Mouse (Mus musculus) liver, postnatal 0 days (tissue): ENCODE data around the gene Pptc7. TPM values are rescaled to one million over a fixed set of nuclear protein-coding genes. Genes with fewer than 3 reads are reported as not detected.

ENCODE experiments used
- ATAC-seq: fragments of 200-750 bp; cut with Nextera tagmentation; 2 replicates; pipeline ENCODE4 v1.8.0; 2017; ENCODE audit warnings: mild to moderate bottlenecking, moderate library complexity
- DNase-seq: peaks from one replicate; pipeline ENCODE4 v3.0.0-alpha.2; 2016
- H3K27ac ChIP-seq: fragments of 300-500 bp; sonication (generic); 2 replicates; pipeline ENCODE4 v1.5.1; 2014; ENCODE audit warnings: antibody characterized with exemption, moderate library complexity, mild to moderate bottlenecking, low read depth
- H3K27me3 ChIP-seq: fragments of 300-500 bp; sonication (generic); 2 replicates; pipeline ENCODE4 v1.6.1; 2014; ENCODE audit warnings: low read length, control low read depth, mixed read lengths; ENCODE audit not compliant: insufficient read depth
- H3K36me3 ChIP-seq: fragments of 300-500 bp; sonication (generic); replicated peaks from 2 replicates; pipeline ENCODE4 v1.6.1; 2014; ENCODE audit warnings: mild to moderate bottlenecking, control low read depth, low read length, moderate library complexity, mixed read lengths; ENCODE audit not compliant: insufficient read depth
- H3K4me1 ChIP-seq: fragments of 300-500 bp; sonication (generic); 2 replicates; pipeline ENCODE4 v1.6.1; 2014; ENCODE audit warnings: antibody characterized with exemption, mild to moderate bottlenecking, control low read depth; ENCODE audit not compliant: insufficient read depth
- H3K4me2 ChIP-seq: fragments of 300-500 bp; sonication (generic); 2 replicates; pipeline ENCODE4 v1.6.1; 2014; ENCODE audit warnings: low read depth, mild to moderate bottlenecking, low read length, moderate library complexity, mixed read lengths
- H3K4me3 ChIP-seq: fragments of 300-500 bp; sonication (generic); 2 replicates; pipeline ENCODE4 v1.5.1; 2014; ENCODE audit warnings: low read depth, low read length
- H3K9ac ChIP-seq: fragments of 300-500 bp; sonication (generic); replicated peaks from 2 replicates; pipeline ENCODE4 v1.6.1; 2014; ENCODE audit warnings: mild to moderate bottlenecking, moderate library complexity
- H3K9me3 ChIP-seq: fragments of 300-500 bp; sonication (generic); 2 replicates; pipeline ENCODE4 v1.6.1; 2016; ENCODE audit warnings: mild to moderate bottlenecking, control low read depth, low read length, mixed read lengths
- CTCF ChIP-seq: sonication (generic); IDR thresholded peaks from 2 replicates; pipeline ENCODE4 v1.5.1; 2016; ENCODE audit warnings: antibody characterized with exemption, low read depth
- EP300 ChIP-seq: IDR thresholded peaks from 2 replicates; pipeline ENCODE4 v1.6.1; 2016; ENCODE audit warnings: antibody characterized with exemption, low read depth, mild to moderate bottlenecking
- WGBS: fragments of 180-500 bp; shearing (Covaris S2); extraction: QIAGEN DNeasy Blood & Tissue Kit; methylation state at CpG from one replicate; pipeline ENCODE4 v1.1.7; 2014; ENCODE audit not compliant: insufficient replicate concordance; 5-methylcytosine and 5-hydroxymethylcytosine counted together
- polyA plus RNA-seq: library from polyadenylated mRNA; unstranded; fragments of >200 nt; fragmentation: Nextera tagmentation; extraction: Ambion mirVana; gene quantifications from 2 replicates; pipeline ENCODE4 v1.2.1, GENCODE M21; 2015

The Pptc7 gene
- polyA plus RNA-seq: 4.4 and 5.6 TPM in 2 replicates

- Histone ChIP-seq H3K36me3 (peaks cover 9% of the 10 kb centered on the region; the same call in 1 of the 2 replicates), H3K4me1 (peaks cover 45% of the 10 kb centered on the region), H3K4me3 (peak within 1 kb of the TSS; percentile 89), H3K27me3 (no peaks in the 10 kb centered on the region), H3K9me3 (no peaks in the 10 kb centered on the region), H3K27ac (peak within 1 kb of the TSS; percentile 89), H3K9ac (peak within 1 kb of the TSS; percentile 95), H3K4me2 (peak within 1 kb of the TSS; percentile 98)
- peak; percentile 88 for ATAC-seq
- 3% methylated on average over 62 of the region's 114 CpGs for whole genome bisulfite sequencing
- TF ChIP-seq CTCF (no peak), EP300 (no peak)
- DNase-seq: peak; percentile 98
These were observed at the start of gene Pptc7 for GRCm38 (mm10) chr5:122284183-122285028. Gene Pptc7, plus strand, starts transcription at chr5:122284365.

GRCm38 (mm10) chr5:122235196-122235836 is 48.8 kb upstream of the Pptc7 start:
- no peak for TF ChIP-seq EP300
- TF ChIP-seq CTCF: peak; percentile 16; the same call in 1 of the 2 replicates
- H3K27me3 ChIP-seq: no peaks in the 10 kb centered on the region
- H3K9me3 ChIP-seq: no peaks in the 10 kb centered on the region
- peak overlapping the region; percentile 73 for H3K27ac ChIP-seq
- H3K4me2 ChIP-seq: peak overlapping the region; percentile 13
- peaks cover 14% of the 10 kb centered on the region for H3K4me1 ChIP-seq
- H3K9ac ChIP-seq: no peak overlapping the region; the same call in 1 of the 2 replicates
- no peak overlapping the region for H3K4me3 ChIP-seq
- H3K36me3 ChIP-seq: peaks cover 10% of the 10 kb centered on the region
- no peak for DNase-seq
- ATAC-seq: no peak
- 29% methylated on average over 9 of the region's 9 CpGs for WGBS

- H3K4me2 ChIP-seq: no peak overlapping the region
- H3K4me1 ChIP-seq: peaks cover 13% of the 10 kb centered on the region
- no peak for ATAC-seq
- H3K36me3 ChIP-seq: peaks cover 25% of the 10 kb centered on the region
- no peaks in the 10 kb centered on the region for H3K27me3 ChIP-seq
- H3K9ac ChIP-seq: no peak overlapping the region
- no peak for DNase-seq
- no peak overlapping the region for H3K27ac ChIP-seq
- TF ChIP-seq CTCF (no peak), EP300 (no peak)
- H3K4me3 ChIP-seq: no peak overlapping the region
- 55% methylated on average over 5 of the region's 5 CpGs for WGBS
- H3K9me3 ChIP-seq: no peaks in the 10 kb centered on the region
These were observed 47.0 kb upstream of the Pptc7 start for GRCm38 (mm10) chr5:122237200-122237599.

GRCm38 (mm10) chr5:122239618-122240017 is 44.5 kb upstream of the Pptc7 start:
- H3K4me1 ChIP-seq: peaks cover 13% of the 10 kb centered on the region
- no peak for ATAC-seq
- no peaks in the 10 kb centered on the region for H3K9me3 ChIP-seq
- WGBS: 69% methylated on average over 7 of the region's 7 CpGs
- no peak for DNase-seq
- no peak overlapping the region for H3K4me3 ChIP-seq
- no peak overlapping the region for H3K4me2 ChIP-seq
- no peaks in the 10 kb centered on the region for H3K27me3 ChIP-seq
- H3K9ac ChIP-seq: no peak overlapping the region
- no peak overlapping the region for H3K27ac ChIP-seq
- peaks cover 25% of the 10 kb centered on the region for H3K36me3 ChIP-seq
- TF ChIP-seq CTCF (no peak), EP300 (no peak)

GRCm38 (mm10) chr5:122240521-122240920 is 43.6 kb upstream of the Pptc7 start:
- 81% methylated on average over 11 of the region's 11 CpGs for WGBS
- ATAC-seq: no peak

GRCm38 (mm10) chr5:122240989-122241388 is 43.2 kb upstream of the Pptc7 start:
- peaks cover 25% of the 10 kb centered on the region for H3K36me3 ChIP-seq
- H3K4me2 ChIP-seq: no peak overlapping the region
- DNase-seq (no peak), ATAC-seq (no peak)
- H3K4me3 ChIP-seq: no peak overlapping the region
- no peak overlapping the region for H3K9ac ChIP-seq
- no peaks in the 10 kb centered on the region for H3K27me3 ChIP-seq
- no peaks in the 10 kb centered on the region for H3K9me3 ChIP-seq
- no peak overlapping the region for H3K27ac ChIP-seq
- 0 out of 2 replicates have a peak, but pooled peaks cover 7% of the 10 kb centered on the region for H3K4me1 ChIP-seq
- 70% methylated on average over 1 of the region's 1 CpGs for WGBS
- TF ChIP-seq CTCF: no peak
- TF ChIP-seq EP300: no peak

More at GRCm38 (mm10) chr5:122240521-122240920, 43.6 kb upstream of the Pptc7 start:
- DNase-seq: no peak
- Histone ChIP-seq H3K4me2 (no peak overlapping the region), H3K9me3 (no peaks in the 10 kb centered on the region), H3K4me3 (no peak overlapping the region), H3K9ac (no peak overlapping the region), H3K27me3 (no peaks in the 10 kb centered on the region), H3K36me3 (peaks cover 25% of the 10 kb centered on the region), H3K4me1 (peaks cover 10% of the 10 kb centered on the region), H3K27ac (no peak overlapping the region)
- TF ChIP-seq EP300 (no peak), CTCF (no peak)
